Mouse (Mus musculus): ENCODE data around the gene Tex19.2. TPM values are rescaled to one million over a fixed set of nuclear protein-coding genes. Genes with fewer than 3 reads are reported as not detected.

The Tex19.2 gene
- not detected in 2 replicates for polyA plus RNA-seq (2015; fragmentation: Nextera tagmentation; extraction: Ambion mirVana)

GRCm38 (mm10) chr11:121118577-121118976 is at the start of gene Tex19.2:
Gene Tex19.2, minus strand, starts transcription at chr11:121118677.
- no peak for ATAC-seq (replicated peaks; ENCODE audit: extremely low read depth, insufficient read depth, low FRiP score)
- H3K27me3 ChIP-seq (ENCODE audit: control insufficient read depth, insufficient read depth, low read length): no peaks in the 10 kb centered on the region
- H3K4me3 ChIP-seq (ENCODE audit: low read length): no peak within 1 kb of the TSS
- H3K9ac ChIP-seq (ENCODE audit: low read length): no peak within 1 kb of the TSS
- H3K4me2 ChIP-seq (ENCODE audit: low read depth, low read length): no peak within 1 kb of the TSS
- H3K4me1 ChIP-seq (ENCODE audit: control insufficient read depth, insufficient read depth, low read length): peaks cover 17% of the 10 kb centered on the region
- H3K27ac ChIP-seq (ENCODE audit: low read length): no peak within 1 kb of the TSS
- H3K9me3 ChIP-seq (replicated peaks; ENCODE audit: control insufficient read depth, low read length): no peaks in the 10 kb centered on the region
- H3K36me3 ChIP-seq (ENCODE audit: control insufficient read depth, insufficient read depth): no peaks in the 10 kb centered on the region
- WGBS: 81% methylated on average over 3 of the region's 3 CpGs

GRCm38 (mm10) chr11:121163751-121164150 is 45.3 kb upstream of the Tex19.2 start:
- no peak overlapping the region for H3K9ac ChIP-seq (ENCODE audit: low read length)
- no peaks in the 10 kb centered on the region for H3K4me1 ChIP-seq (ENCODE audit: control insufficient read depth, insufficient read depth, low read length)
- no peaks in the 10 kb centered on the region for H3K9me3 ChIP-seq (replicated peaks; ENCODE audit: control insufficient read depth, low read length)
- H3K4me2 ChIP-seq (ENCODE audit: low read depth, low read length): no peak overlapping the region
- 77% methylated on average over 4 of the region's 4 CpGs for WGBS
- H3K36me3 ChIP-seq (ENCODE audit: control insufficient read depth, insufficient read depth): no peaks in the 10 kb centered on the region
- H3K4me3 ChIP-seq (ENCODE audit: low read length): no peak overlapping the region
- ATAC-seq (replicated peaks; ENCODE audit: extremely low read depth, insufficient read depth, low FRiP score): no peak
- no peaks in the 10 kb centered on the region for H3K27me3 ChIP-seq (ENCODE audit: control insufficient read depth, insufficient read depth, low read length)
- no peak overlapping the region for H3K27ac ChIP-seq (ENCODE audit: low read length)

GRCm38 (mm10) chr11:121160636-121161346 is 42.3 kb upstream of the Tex19.2 start:
- WGBS: 92% methylated on average over 26 of the region's 26 CpGs
- H3K4me3 ChIP-seq (ENCODE audit: low read length): no peak overlapping the region

GRCm38 (mm10) chr11:121159971-121160370 is 41.5 kb upstream of the Tex19.2 start, which contains the start of gene Uts2r:
Gene Uts2r, plus strand, starts transcription at chr11:121160271.
- ATAC-seq (replicated peaks; ENCODE audit: extremely low read depth, insufficient read depth, low FRiP score): no peak
- Histone ChIP-seq H3K4me1 (ENCODE audit: control insufficient read depth, insufficient read depth, low read length) (0 out of 2 replicates have a peak, but pooled peaks cover 4% of the 10 kb centered on the region), H3K9me3 (replicated peaks; ENCODE audit: control insufficient read depth, low read length) (no peaks in the 10 kb centered on the region), H3K4me3 (ENCODE audit: low read length) (no peak within 1 kb of the TSS), H3K9ac (ENCODE audit: low read length) (no peak within 1 kb of the TSS), H3K27ac (ENCODE audit: low read length) (no peak within 1 kb of the TSS), H3K4me2 (ENCODE audit: low read depth, low read length) (no peak within 1 kb of the TSS), H3K27me3 (ENCODE audit: control insufficient read depth, insufficient read depth, low read length) (peaks cover 28% of the 10 kb centered on the region), H3K36me3 (ENCODE audit: control insufficient read depth, insufficient read depth) (no peaks in the 10 kb centered on the region)
- 83% methylated on average over 5 of the region's 5 CpGs for WGBS

More at GRCm38 (mm10) chr11:121160636-121161346, 42.3 kb upstream of the Tex19.2 start:
- H3K27me3 ChIP-seq (ENCODE audit: control insufficient read depth, insufficient read depth, low read length): peaks cover 20% of the 10 kb centered on the region
- no peak overlapping the region for H3K27ac ChIP-seq (ENCODE audit: low read length)
- H3K36me3 ChIP-seq (ENCODE audit: control insufficient read depth, insufficient read depth): no peaks in the 10 kb centered on the region
- H3K4me1 ChIP-seq (ENCODE audit: control insufficient read depth, insufficient read depth, low read length): 0 out of 2 replicates have a peak, but pooled peaks cover 4% of the 10 kb centered on the region
- no peaks in the 10 kb centered on the region for H3K9me3 ChIP-seq (replicated peaks; ENCODE audit: control insufficient read depth, low read length)
- H3K9ac ChIP-seq (ENCODE audit: low read length): no peak overlapping the region
- no peak overlapping the region for H3K4me2 ChIP-seq (ENCODE audit: low read depth, low read length)
- ATAC-seq (replicated peaks; ENCODE audit: extremely low read depth, insufficient read depth, low FRiP score): no peak

- Histone ChIP-seq H3K27ac (ENCODE audit: low read length) (no peak overlapping the region), H3K9me3 (replicated peaks; ENCODE audit: control insufficient read depth, low read length) (no peaks in the 10 kb centered on the region), H3K4me2 (ENCODE audit: low read depth, low read length) (peak overlapping the region; percentile 68), H3K36me3 (ENCODE audit: control insufficient read depth, insufficient read depth) (no peaks in the 10 kb centered on the region), H3K4me3 (ENCODE audit: low read length) (peak overlapping the region; percentile 40), H3K4me1 (ENCODE audit: control insufficient read depth, insufficient read depth, low read length) (0 out of 2 replicates have a peak, but pooled peaks cover 4% of the 10 kb centered on the region), H3K9ac (ENCODE audit: low read length) (peak overlapping the region; percentile 15), H3K27me3 (ENCODE audit: control insufficient read depth, insufficient read depth, low read length) (peaks cover 31% of the 10 kb centered on the region)
- WGBS: 2% methylated on average over 45 of the region's 45 CpGs
- ATAC-seq (replicated peaks; ENCODE audit: extremely low read depth, insufficient read depth, low FRiP score): 0 out of 2 replicates have a peak, but pooled peaks have one; percentile 52
These were observed 38.0 kb upstream of the Tex19.2 start for GRCm38 (mm10) chr11:121156411-121156891.

- H3K4me3 ChIP-seq (ENCODE audit: low read length): no peak overlapping the region
- ATAC-seq (replicated peaks; ENCODE audit: extremely low read depth, insufficient read depth, low FRiP score): no peak
- H3K9ac ChIP-seq (ENCODE audit: low read length): no peak overlapping the region
- no peaks in the 10 kb centered on the region for H3K36me3 ChIP-seq (ENCODE audit: control insufficient read depth, insufficient read depth)
- no peak overlapping the region for H3K27ac ChIP-seq (ENCODE audit: low read length)
- H3K4me1 ChIP-seq (ENCODE audit: control insufficient read depth, insufficient read depth, low read length): 0 out of 2 replicates have a peak, but pooled peaks cover 4% of the 10 kb centered on the region
- 48% methylated on average over 4 of the region's 4 CpGs for WGBS
- H3K9me3 ChIP-seq (replicated peaks; ENCODE audit: control insufficient read depth, low read length): no peaks in the 10 kb centered on the region
- H3K4me2 ChIP-seq (ENCODE audit: low read depth, low read length): no peak overlapping the region
- peaks cover 31% of the 10 kb centered on the region for H3K27me3 ChIP-seq (ENCODE audit: control insufficient read depth, insufficient read depth, low read length)
These were observed 35.7 kb upstream of the Tex19.2 start for GRCm38 (mm10) chr11:121154203-121154602.

GRCm38 (mm10) chr11:121148193-121148592 is 29.7 kb upstream of the Tex19.2 start:
- Histone ChIP-seq H3K27me3 (ENCODE audit: control insufficient read depth, insufficient read depth, low read length) (no peaks in the 10 kb centered on the region), H3K4me1 (ENCODE audit: control insufficient read depth, insufficient read depth, low read length) (no peaks in the 10 kb centered on the region), H3K9ac (ENCODE audit: low read length) (no peak overlapping the region), H3K27ac (ENCODE audit: low read length) (no peak overlapping the region), H3K4me2 (ENCODE audit: low read depth, low read length) (no peak overlapping the region), H3K36me3 (ENCODE audit: control insufficient read depth, insufficient read depth) (no peaks in the 10 kb centered on the region), H3K4me3 (ENCODE audit: low read length) (no peak overlapping the region), H3K9me3 (replicated peaks; ENCODE audit: control insufficient read depth, low read length) (no peaks in the 10 kb centered on the region)
- no peak for ATAC-seq (replicated peaks; ENCODE audit: extremely low read depth, insufficient read depth, low FRiP score)
- 81% methylated on average over 3 of the region's 3 CpGs for WGBS

- Histone ChIP-seq H3K4me1 (ENCODE audit: control insufficient read depth, insufficient read depth, low read length) (no peaks in the 10 kb centered on the region), H3K27me3 (ENCODE audit: control insufficient read depth, insufficient read depth, low read length) (no peaks in the 10 kb centered on the region), H3K9me3 (replicated peaks; ENCODE audit: control insufficient read depth, low read length) (no peaks in the 10 kb centered on the region), H3K4me3 (ENCODE audit: low read length) (no peak within 1 kb of the TSS), H3K4me2 (ENCODE audit: low read depth, low read length) (no peak within 1 kb of the TSS), H3K36me3 (ENCODE audit: control insufficient read depth, insufficient read depth) (no peaks in the 10 kb centered on the region), H3K9ac (ENCODE audit: low read length) (no peak within 1 kb of the TSS), H3K27ac (ENCODE audit: low read length) (no peak within 1 kb of the TSS)
- WGBS: 89% methylated on average over 22 of the region's 22 CpGs
- no peak for ATAC-seq (replicated peaks; ENCODE audit: extremely low read depth, insufficient read depth, low FRiP score)
These were observed 27.4 kb upstream of the Tex19.2 start, which contains the start of gene Tex19.1 for GRCm38 (mm10) chr11:121145865-121146264. Gene Tex19.1, plus strand, starts transcription at chr11:121146143.

GRCm38 (mm10) chr11:121143325-121144015 is 25.0 kb upstream of the Tex19.2 start:
- ATAC-seq (replicated peaks; ENCODE audit: extremely low read depth, insufficient read depth, low FRiP score): no peak
- no peaks in the 10 kb centered on the region for H3K4me1 ChIP-seq (ENCODE audit: control insufficient read depth, insufficient read depth, low read length)
- H3K9me3 ChIP-seq (replicated peaks; ENCODE audit: control insufficient read depth, low read length): no peaks in the 10 kb centered on the region
- 0 out of 2 replicates have a peak, but pooled peaks cover 3% of the 10 kb centered on the region for H3K27me3 ChIP-seq (ENCODE audit: control insufficient read depth, insufficient read depth, low read length)
- H3K4me3 ChIP-seq (ENCODE audit: low read length): no peak overlapping the region
- H3K4me2 ChIP-seq (ENCODE audit: low read depth, low read length): no peak overlapping the region
- WGBS: 74% methylated on average over 9 of the region's 9 CpGs
- H3K27ac ChIP-seq (ENCODE audit: low read length): no peak overlapping the region
- no peaks in the 10 kb centered on the region for H3K36me3 ChIP-seq (ENCODE audit: control insufficient read depth, insufficient read depth)
- H3K9ac ChIP-seq (ENCODE audit: low read length): no peak overlapping the region
